Mouse (Mus musculus) lung, embryonic 14.5 days (tissue): ENCODE results near the gene Orm3. TPM values are rescaled to one million over a fixed set of nuclear protein-coding genes. Genes with fewer than 3 reads are reported as not detected.

Experiments used
- ATAC-seq: fragments of 200-750 bp; cut with Nextera tagmentation; 2 replicates; pipeline ENCODE4 v1.8.0; 2017; ENCODE audit warnings: mild to moderate bottlenecking, moderate TSS enrichment, moderate library complexity; ENCODE audit not compliant: insufficient read depth
- DNase-seq: peaks from one replicate; pipeline ENCODE4 v3.0.0-alpha.2; 2015
- H3K27ac ChIP-seq: fragments of 300-500 bp; sonication (generic); 2 replicates; pipeline ENCODE4 v1.5.1; 2014; ENCODE audit warnings: low read depth, mild to moderate bottlenecking, moderate library complexity
- H3K27me3 ChIP-seq: fragments of 300-500 bp; sonication (generic); 2 replicates; pipeline ENCODE4 v1.6.1; 2014; ENCODE audit warnings: low read length, control low read depth; ENCODE audit not compliant: insufficient read depth
- H3K36me3 ChIP-seq: fragments of 300-500 bp; sonication (generic); 2 replicates; pipeline ENCODE4 v1.6.1; 2014; ENCODE audit warnings: control low read depth; ENCODE audit not compliant: insufficient read depth
- H3K4me1 ChIP-seq: fragments of 300-500 bp; sonication (generic); 2 replicates; pipeline ENCODE4 v1.6.1; 2014; ENCODE audit warnings: antibody characterized with exemption, control low read depth; ENCODE audit not compliant: insufficient read depth
- H3K4me2 ChIP-seq: fragments of 300-500 bp; sonication (generic); 2 replicates; pipeline ENCODE4 v1.6.1; 2014; ENCODE audit warnings: mild to moderate bottlenecking
- H3K4me3 ChIP-seq: fragments of 300-500 bp; sonication (generic); 2 replicates; pipeline ENCODE4 v1.5.1; 2014; ENCODE audit warnings: low read depth, low read length
- H3K9ac ChIP-seq: fragments of 300-500 bp; sonication (generic); 2 replicates; pipeline ENCODE4 v1.6.1; 2014
- H3K9me3 ChIP-seq: fragments of 300-500 bp; sonication (generic); 2 replicates; pipeline ENCODE4 v1.6.1; 2016; ENCODE audit warnings: low read depth, low read length, control low read depth
- CTCF ChIP-seq: IDR thresholded peaks from 2 replicates; pipeline ENCODE4 v1.5.1; 2016; ENCODE audit warnings: antibody characterized with exemption, low read depth
- WGBS: fragments of 180-500 bp; shearing (Covaris S2); extraction: QIAGEN DNeasy Blood & Tissue Kit; methylation state at CpG from one replicate; pipeline ENCODE4 v1.1.7; 2014; 5-methylcytosine and 5-hydroxymethylcytosine counted together
- polyA plus RNA-seq: library from polyadenylated mRNA; unstranded; fragments of >200 nt; fragmentation: Nextera tagmentation; extraction: Ambion mirVana; gene quantifications from 2 replicates; pipeline ENCODE4 v1.2.1, GENCODE M21; 2014

Orm3 gene
- polyA plus RNA-seq, 1 experiment from 2014 or later, result not detected

GRCm38 (mm10) chr4:63401620-63402019, 45.7 kb downstream of the Orm3 start:
- WGBS, result 48% methylated on average over 6 of the region's 6 CpGs
- peak overlapping the region; percentile 69 for H3K4me2 ChIP-seq
- H3K9me3 ChIP-seq, result no peaks in the 10 kb centered on the region
- peaks cover 54% of the 10 kb centered on the region for H3K4me1 ChIP-seq
- no peak overlapping the region for H3K4me3 ChIP-seq
- TF ChIP-seq CTCF, result no peak
- H3K27ac ChIP-seq, result peak overlapping the region; percentile 95; the same call in 1 of the 2 replicates
- ATAC-seq (no peak), DNase-seq (peak; percentile 37)
- no peaks in the 10 kb centered on the region for H3K27me3 ChIP-seq
- H3K9ac ChIP-seq, result no peak overlapping the region
- peaks cover 15% of the 10 kb centered on the region for H3K36me3 ChIP-seq

- H3K9me3 ChIP-seq, result no peaks in the 10 kb centered on the region
- H3K27me3 ChIP-seq, result no peaks in the 10 kb centered on the region
- no peak for TF ChIP-seq CTCF
- H3K4me2 ChIP-seq, result peak overlapping the region; percentile 69
- H3K9ac ChIP-seq, result peak overlapping the region; percentile 37
- peak overlapping the region; percentile 31 for H3K4me3 ChIP-seq
- peak overlapping the region; percentile 95 for H3K27ac ChIP-seq
- peaks cover 11% of the 10 kb centered on the region for H3K36me3 ChIP-seq
- H3K4me1 ChIP-seq, result peaks cover 54% of the 10 kb centered on the region
- no peak for ATAC-seq
- WGBS, result 62% methylated on average over 10 of the region's 10 CpGs
- no peak for DNase-seq
These were observed 46.1 kb downstream of the Orm3 start for GRCm38 (mm10) chr4:63402056-63402455.

GRCm38 (mm10) chr4:63402558-63402957, 46.6 kb downstream of the Orm3 start:
- Histone ChIP-seq H3K9ac (peak overlapping the region; percentile 37), H3K4me1 (peaks cover 54% of the 10 kb centered on the region), H3K27ac (peak overlapping the region; percentile 95), H3K9me3 (no peaks in the 10 kb centered on the region), H3K4me2 (peak overlapping the region; percentile 69), H3K36me3 (peaks cover 5% of the 10 kb centered on the region), H3K4me3 (peak overlapping the region; percentile 31), H3K27me3 (no peaks in the 10 kb centered on the region)
- no peak for DNase-seq
- WGBS, result 19% methylated on average over 6 of the region's 6 CpGs
- ATAC-seq, result peak; percentile 5; the same call in 1 of the 2 replicates
- no peak for TF ChIP-seq CTCF

- peak within 1 kb of the TSS; percentile 95 for H3K27ac ChIP-seq
- ATAC-seq (peak; percentile 93), DNase-seq (peak; percentile 97)
- no peaks in the 10 kb centered on the region for H3K27me3 ChIP-seq
- H3K4me2 ChIP-seq, result peak within 1 kb of the TSS; percentile 69
- WGBS, result under 1% methylated on average over 17 of the region's 17 CpGs
- TF ChIP-seq CTCF, result no peak
- H3K4me1 ChIP-seq, result peaks cover 54% of the 10 kb centered on the region
- H3K4me3 ChIP-seq, result peak within 1 kb of the TSS; percentile 31
- no peaks in the 10 kb centered on the region for H3K36me3 ChIP-seq
- peak within 1 kb of the TSS; percentile 37 for H3K9ac ChIP-seq
- H3K9me3 ChIP-seq, result no peaks in the 10 kb centered on the region
These were observed 47.3 kb downstream of the Orm3 start, which contains the start of gene Akna for GRCm38 (mm10) chr4:63403040-63403959. Gene Akna, minus strand, starts transcription at chr4:63403354.

- no peak for TF ChIP-seq CTCF
- WGBS, result 33% methylated on average over 7 of the region's 7 CpGs
- no peak for ATAC-seq
- no peak overlapping the region for H3K4me3 ChIP-seq
- no peak for DNase-seq
- H3K27me3 ChIP-seq, result no peaks in the 10 kb centered on the region
- H3K4me2 ChIP-seq, result peak overlapping the region; percentile 69
- H3K9ac ChIP-seq, result peak overlapping the region; percentile 37; the same call in 1 of the 2 replicates
- peak overlapping the region; percentile 95 for H3K27ac ChIP-seq
- H3K4me1 ChIP-seq, result peaks cover 51% of the 10 kb centered on the region
- H3K36me3 ChIP-seq, result no peaks in the 10 kb centered on the region
- H3K9me3 ChIP-seq, result no peaks in the 10 kb centered on the region
These were observed 48.2 kb downstream of the Orm3 start for GRCm38 (mm10) chr4:63404205-63404604.

- Histone ChIP-seq H3K36me3 (no peaks in the 10 kb centered on the region), H3K4me2 (no peak overlapping the region), H3K9ac (peak overlapping the region; percentile 11; the same call in 1 of the 2 replicates), H3K4me3 (no peak overlapping the region), H3K9me3 (no peaks in the 10 kb centered on the region), H3K27me3 (no peaks in the 10 kb centered on the region), H3K27ac (peak overlapping the region; percentile 95), H3K4me1 (peaks cover 47% of the 10 kb centered on the region)
- 9% methylated on average over 7 of the region's 7 CpGs for WGBS
- no peak for TF ChIP-seq CTCF
- no peak for ATAC-seq
- DNase-seq, result peak; percentile 55
These were observed 49.1 kb downstream of the Orm3 start for GRCm38 (mm10) chr4:63405051-63405450.

GRCm38 (mm10) chr4:63405683-63406082, 49.7 kb downstream of the Orm3 start:
- Histone ChIP-seq H3K4me3 (no peak overlapping the region), H3K9me3 (no peaks in the 10 kb centered on the region), H3K27me3 (no peaks in the 10 kb centered on the region), H3K36me3 (no peaks in the 10 kb centered on the region), H3K4me2 (no peak overlapping the region), H3K27ac (peak overlapping the region; percentile 95; the same call in 1 of the 2 replicates), H3K4me1 (peaks cover 47% of the 10 kb centered on the region), H3K9ac (no peak overlapping the region)
- ATAC-seq (no peak), DNase-seq (no peak)
- WGBS, result 52% methylated on average over 4 of the region's 4 CpGs
- TF ChIP-seq CTCF, result no peak
